Mouse (Mus musculus): ENCODE measurements around the gene Unc5a. TPM values are rescaled to one million over a fixed set of nuclear protein-coding genes. Genes with fewer than 3 reads are reported as not detected.

Gene Unc5a
- polyA plus RNA-seq, 1 experiment from 2014 or later: 2.3 TPM

GRCm38 (mm10) chr13:54959059-54959701 is 10.0 kb downstream of the Unc5a start:
- no peaks in the 10 kb centered on the region for H3K9me3 ChIP-seq
- WGBS: 59% methylated on average over 15 of the region's 15 CpGs
- no peak overlapping the region for H3K9ac ChIP-seq
- no peaks in the 10 kb centered on the region for H3K36me3 ChIP-seq
- H3K27me3 ChIP-seq (replicated peaks): peaks cover 30% of the 10 kb centered on the region
- H3K4me3 ChIP-seq (replicated peaks): no peak overlapping the region
- no peak for ATAC-seq
- H3K4me1 ChIP-seq (replicated peaks): no peaks in the 10 kb centered on the region
- H3K27ac ChIP-seq: no peak overlapping the region
- no peak overlapping the region for H3K4me2 ChIP-seq (replicated peaks)

- Histone ChIP-seq H3K4me3 (replicated peaks) (no peak overlapping the region), H3K27me3 (replicated peaks) (peaks cover 24% of the 10 kb centered on the region)
These were observed 10.6 kb downstream of the Unc5a start for GRCm38 (mm10) chr13:54959842-54960241.

GRCm38 (mm10) chr13:54960491-54960890 is 11.3 kb downstream of the Unc5a start:
- Histone ChIP-seq H3K4me1 (replicated peaks) (no peaks in the 10 kb centered on the region), H3K4me2 (replicated peaks) (no peak overlapping the region), H3K36me3 (no peaks in the 10 kb centered on the region), H3K9me3 (no peaks in the 10 kb centered on the region), H3K27ac (no peak overlapping the region), H3K27me3 (replicated peaks) (peaks cover 18% of the 10 kb centered on the region), H3K4me3 (replicated peaks) (no peak overlapping the region), H3K9ac (no peak overlapping the region)
- no peak for ATAC-seq
- WGBS: 72% methylated on average over 3 of the region's 3 CpGs

More at GRCm38 (mm10) chr13:54959842-54960241, 10.6 kb downstream of the Unc5a start:
- H3K9me3 ChIP-seq: no peaks in the 10 kb centered on the region
- no peaks in the 10 kb centered on the region for H3K4me1 ChIP-seq (replicated peaks)
- no peaks in the 10 kb centered on the region for H3K36me3 ChIP-seq
- H3K4me2 ChIP-seq (replicated peaks): no peak overlapping the region
- no peak for ATAC-seq
- H3K9ac ChIP-seq: no peak overlapping the region
- no peak overlapping the region for H3K27ac ChIP-seq
- WGBS: 48% methylated on average over 6 of the region's 6 CpGs

- Histone ChIP-seq H3K9me3 (no peaks in the 10 kb centered on the region), H3K4me1 (replicated peaks) (no peaks in the 10 kb centered on the region)
- 87% methylated on average over 6 of the region's 6 CpGs for WGBS
These were observed 16.0 kb downstream of the Unc5a start for GRCm38 (mm10) chr13:54965256-54965655.

GRCm38 (mm10) chr13:54967501-54967900 is 18.3 kb downstream of the Unc5a start:
- no peak for ATAC-seq
- Histone ChIP-seq H3K9me3 (no peaks in the 10 kb centered on the region), H3K27me3 (replicated peaks) (no peaks in the 10 kb centered on the region), H3K4me1 (replicated peaks) (no peaks in the 10 kb centered on the region), H3K27ac (no peak overlapping the region), H3K36me3 (no peaks in the 10 kb centered on the region), H3K9ac (no peak overlapping the region), H3K4me2 (replicated peaks) (no peak overlapping the region), H3K4me3 (replicated peaks) (no peak overlapping the region)
- WGBS: 77% methylated on average over 11 of the region's 11 CpGs

More at GRCm38 (mm10) chr13:54965256-54965655, 16.0 kb downstream of the Unc5a start:
- no peak overlapping the region for H3K4me3 ChIP-seq (replicated peaks)
- H3K4me2 ChIP-seq (replicated peaks): no peak overlapping the region
- ATAC-seq: no peak
- no peaks in the 10 kb centered on the region for H3K36me3 ChIP-seq
- no peak overlapping the region for H3K9ac ChIP-seq
- no peaks in the 10 kb centered on the region for H3K27me3 ChIP-seq (replicated peaks)
- no peak overlapping the region for H3K27ac ChIP-seq

GRCm38 (mm10) chr13:54968636-54969035 is 19.4 kb downstream of the Unc5a start:
- Histone ChIP-seq H3K4me3 (replicated peaks) (no peak overlapping the region), H3K4me2 (replicated peaks) (no peak overlapping the region), H3K9me3 (no peaks in the 10 kb centered on the region), H3K9ac (no peak overlapping the region), H3K27me3 (replicated peaks) (no peaks in the 10 kb centered on the region), H3K4me1 (replicated peaks) (no peaks in the 10 kb centered on the region), H3K36me3 (no peaks in the 10 kb centered on the region), H3K27ac (no peak overlapping the region)
- no peak for ATAC-seq
- 61% methylated on average over 5 of the region's 5 CpGs for WGBS

GRCm38 (mm10) chr13:54969513-54969912 is 20.3 kb downstream of the Unc5a start:
- H3K36me3 ChIP-seq: no peaks in the 10 kb centered on the region

GRCm38 (mm10) chr13:54970521-54971247 is 21.5 kb downstream of the Unc5a start:
- no peak overlapping the region for H3K4me3 ChIP-seq (replicated peaks)
- H3K9ac ChIP-seq: no peak overlapping the region
- no peaks in the 10 kb centered on the region for H3K4me1 ChIP-seq (replicated peaks)
- no peaks in the 10 kb centered on the region for H3K36me3 ChIP-seq
- 34% methylated on average over 14 of the region's 14 CpGs for WGBS
- no peaks in the 10 kb centered on the region for H3K27me3 ChIP-seq (replicated peaks)
- no peak overlapping the region for H3K4me2 ChIP-seq (replicated peaks)
- H3K9me3 ChIP-seq: no peaks in the 10 kb centered on the region
- H3K27ac ChIP-seq: no peak overlapping the region
- ATAC-seq: no peak

More at GRCm38 (mm10) chr13:54969513-54969912, 20.3 kb downstream of the Unc5a start:
- Histone ChIP-seq H3K4me1 (replicated peaks) (no peaks in the 10 kb centered on the region), H3K27ac (no peak overlapping the region), H3K9me3 (no peaks in the 10 kb centered on the region), H3K4me2 (replicated peaks) (no peak overlapping the region), H3K27me3 (replicated peaks) (no peaks in the 10 kb centered on the region), H3K4me3 (replicated peaks) (no peak overlapping the region), H3K9ac (no peak overlapping the region)
- ATAC-seq: no peak
- 52% methylated on average over 9 of the region's 9 CpGs for WGBS

- H3K4me3 ChIP-seq (replicated peaks): no peak overlapping the region
- H3K27ac ChIP-seq: no peak overlapping the region
- H3K4me1 ChIP-seq (replicated peaks): no peaks in the 10 kb centered on the region
- H3K4me2 ChIP-seq (replicated peaks): no peak overlapping the region
- 56% methylated on average over 3 of the region's 3 CpGs for WGBS
- no peaks in the 10 kb centered on the region for H3K27me3 ChIP-seq (replicated peaks)
- no peaks in the 10 kb centered on the region for H3K9me3 ChIP-seq
- no peaks in the 10 kb centered on the region for H3K36me3 ChIP-seq
- H3K9ac ChIP-seq: no peak overlapping the region
- ATAC-seq: no peak
These were observed 26.3 kb downstream of the Unc5a start for GRCm38 (mm10) chr13:54975546-54975945.

GRCm38 (mm10) chr13:54978804-54979203 is 29.6 kb downstream of the Unc5a start:
- Histone ChIP-seq H3K4me1 (replicated peaks) (no peaks in the 10 kb centered on the region), H3K27me3 (replicated peaks) (no peaks in the 10 kb centered on the region), H3K4me2 (replicated peaks) (no peak overlapping the region), H3K4me3 (replicated peaks) (no peak overlapping the region), H3K27ac (no peak overlapping the region), H3K36me3 (no peaks in the 10 kb centered on the region), H3K9me3 (no peaks in the 10 kb centered on the region), H3K9ac (no peak overlapping the region)
- ATAC-seq: no peak
- WGBS: 50% methylated on average over 8 of the region's 8 CpGs

GRCm38 (mm10) chr13:54980957-54981356 is 31.7 kb downstream of the Unc5a start:
- Histone ChIP-seq H3K36me3 (no peaks in the 10 kb centered on the region), H3K4me1 (replicated peaks) (no peaks in the 10 kb centered on the region), H3K27ac (no peak overlapping the region), H3K9ac (no peak overlapping the region), H3K4me2 (replicated peaks) (no peak overlapping the region), H3K9me3 (no peaks in the 10 kb centered on the region), H3K4me3 (replicated peaks) (no peak overlapping the region), H3K27me3 (replicated peaks) (no peaks in the 10 kb centered on the region)
- 72% methylated on average over 12 of the region's 12 CpGs for WGBS
- no peak for ATAC-seq

- 68% methylated on average over 8 of the region's 8 CpGs for WGBS
- no peaks in the 10 kb centered on the region for H3K9me3 ChIP-seq
- no peak overlapping the region for H3K4me2 ChIP-seq (replicated peaks)
- H3K27me3 ChIP-seq (replicated peaks): no peaks in the 10 kb centered on the region
- no peaks in the 10 kb centered on the region for H3K4me1 ChIP-seq (replicated peaks)
- H3K9ac ChIP-seq: no peak overlapping the region
- no peaks in the 10 kb centered on the region for H3K36me3 ChIP-seq
- H3K4me3 ChIP-seq (replicated peaks): no peak overlapping the region
- H3K27ac ChIP-seq: no peak overlapping the region
- no peak for ATAC-seq
These were observed 33.8 kb downstream of the Unc5a start for GRCm38 (mm10) chr13:54983001-54983400.

- H3K9ac ChIP-seq: no peak overlapping the region
- no peak overlapping the region for H3K27ac ChIP-seq
- no peak overlapping the region for H3K4me2 ChIP-seq (replicated peaks)
- no peaks in the 10 kb centered on the region for H3K9me3 ChIP-seq
- no peak overlapping the region for H3K4me3 ChIP-seq (replicated peaks)
- 67% methylated on average over 2 of the region's 2 CpGs for WGBS
- H3K27me3 ChIP-seq (replicated peaks): no peaks in the 10 kb centered on the region
- no peaks in the 10 kb centered on the region for H3K4me1 ChIP-seq (replicated peaks)
- no peaks in the 10 kb centered on the region for H3K36me3 ChIP-seq
- ATAC-seq: no peak
These were observed 34.4 kb downstream of the Unc5a start for GRCm38 (mm10) chr13:54983614-54984013.

All from intestine, embryonic 15.5 days (tissue).